Mouse (Mus musculus): ENCODE measurements around the gene BC004004. TPM values are rescaled to one million over a fixed set of nuclear protein-coding genes. Genes with fewer than 3 reads are reported as not detected.

Gene BC004004
- polyA plus RNA-seq, 1 experiment: 36.5 TPM

DNA sequence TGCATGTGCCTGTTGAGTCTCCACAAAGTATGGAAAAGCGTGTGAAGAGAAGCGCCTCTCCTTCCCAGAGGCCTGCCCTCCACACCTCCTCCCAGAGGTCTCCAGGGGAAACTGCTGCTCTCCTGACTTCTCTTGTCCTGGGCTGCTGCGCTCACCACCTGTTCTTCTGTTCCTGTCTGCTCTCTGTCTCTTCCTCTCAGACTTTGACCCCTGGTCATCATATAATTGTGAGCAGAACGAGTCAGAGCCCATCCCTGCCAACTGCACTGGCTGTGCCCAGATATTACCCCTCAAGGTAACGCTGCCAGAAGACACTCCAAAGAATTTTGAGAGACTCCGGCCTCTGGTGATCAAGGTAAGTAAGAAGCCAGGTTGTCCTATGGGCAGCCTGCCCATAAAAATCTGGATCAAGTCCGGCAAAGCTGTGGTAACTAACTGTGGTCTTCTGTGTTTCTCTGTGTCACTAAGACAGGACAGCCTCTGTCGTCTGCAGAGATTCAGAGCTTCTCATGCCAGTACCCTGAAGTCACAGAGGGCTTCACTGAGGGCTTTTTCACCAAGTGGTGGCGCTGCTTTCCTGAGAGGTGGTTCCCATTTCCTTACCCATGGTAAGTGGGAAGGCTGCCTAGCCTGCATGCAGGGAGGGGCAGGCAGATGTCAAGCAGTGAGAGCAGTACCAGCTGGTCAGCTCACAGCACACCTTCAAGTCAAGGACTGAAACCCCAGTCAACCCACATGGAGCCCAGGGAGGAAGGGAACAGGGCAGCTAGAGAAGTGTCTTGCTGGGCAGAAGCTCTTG, 25.4 kb downstream of the BC004004 start:
- H3K27ac ChIP-seq (ENCODE audit: insufficient read depth, low read length): no peak overlapping the region
- peaks cover 37% of the 10 kb centered on the region for H3K36me3 ChIP-seq (ENCODE audit: control insufficient read depth, insufficient read depth, low read length)
- no peaks in the 10 kb centered on the region for H3K27me3 ChIP-seq (ENCODE audit: control insufficient read depth, insufficient read depth, low read length)
- no peak for DNase-seq (ENCODE audit: low read depth in 1 of 2, low spot score in 2 of 2)
- peaks cover 6% of the 10 kb centered on the region for H3K4me1 ChIP-seq (ENCODE audit: control insufficient read depth, insufficient read depth, insufficient read length)
- WGBS: 89% methylated on average over 9 of the region's 9 CpGs
- TF ChIP-seq POLR2A (IDR thresholded peaks at IDR 0.05; ENCODE audit: low read depth, low read length) (no peak), CTCF (IDR thresholded peaks at IDR 0.05; ENCODE audit: extremely low read depth, insufficient read depth, insufficient read length, insufficient replicate concordance) (no peak)
- no peak overlapping the region for H3K4me3 ChIP-seq (ENCODE audit: extremely low read depth, insufficient read depth, insufficient read length)

DNA sequence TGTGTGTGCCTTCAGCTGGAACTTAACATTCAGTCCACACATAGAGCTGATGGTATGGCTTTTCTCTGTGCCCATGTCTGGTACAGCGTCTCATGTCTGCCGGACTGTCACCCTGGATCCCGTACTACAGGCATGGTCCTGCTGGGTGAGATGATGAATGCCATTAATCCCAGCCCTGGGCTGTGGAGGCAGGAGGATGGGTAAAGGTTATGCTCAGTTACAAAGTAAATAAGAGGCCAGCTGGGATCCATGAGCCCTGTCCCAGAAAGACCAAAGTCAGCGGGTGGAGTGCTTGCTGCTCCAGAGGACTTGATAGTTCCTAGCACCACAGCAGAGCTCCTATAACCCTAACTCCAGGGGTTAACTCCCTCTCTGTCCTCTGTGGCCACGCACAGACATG, 27.2 kb downstream of the BC004004 start:
- TF ChIP-seq POLR2A (IDR thresholded peaks at IDR 0.05; ENCODE audit: low read depth, low read length) (no peak), CTCF (IDR thresholded peaks at IDR 0.05; ENCODE audit: extremely low read depth, insufficient read depth, insufficient read length, insufficient replicate concordance) (no peak)
- Histone ChIP-seq H3K27me3 (ENCODE audit: control insufficient read depth, insufficient read depth, low read length) (no peaks in the 10 kb centered on the region), H3K4me3 (ENCODE audit: extremely low read depth, insufficient read depth, insufficient read length) (no peak overlapping the region), H3K36me3 (ENCODE audit: control insufficient read depth, insufficient read depth, low read length) (peaks cover 39% of the 10 kb centered on the region), H3K27ac (ENCODE audit: insufficient read depth, low read length) (no peak overlapping the region), H3K4me1 (ENCODE audit: control insufficient read depth, insufficient read depth, insufficient read length) (peaks cover 6% of the 10 kb centered on the region)
- 94% methylated on average over 5 of the region's 5 CpGs for WGBS
- DNase-seq (ENCODE audit: low read depth in 1 of 2, low spot score in 2 of 2): no peak

DNA sequence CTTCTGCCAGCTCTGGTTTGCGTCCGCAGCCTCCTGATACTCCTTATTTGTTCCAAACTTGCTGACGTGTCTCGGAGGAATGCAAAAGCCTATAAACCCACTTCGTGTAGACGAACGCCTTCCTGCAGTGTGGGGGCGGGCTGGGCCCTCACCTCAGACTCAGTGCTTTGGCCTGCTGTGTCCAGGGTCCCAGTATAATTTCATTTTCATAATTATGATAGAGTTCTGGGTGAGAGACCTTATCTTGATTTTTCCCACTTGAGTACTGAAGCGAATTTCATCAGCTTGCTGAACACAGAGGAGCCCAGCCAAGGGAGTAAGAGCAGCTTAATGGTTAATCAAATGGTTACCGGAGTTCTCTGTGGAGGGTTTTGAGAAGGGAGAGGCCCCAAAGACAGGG, 28.7 kb downstream of the BC004004 start:
- TF ChIP-seq POLR2A (IDR thresholded peaks at IDR 0.05; ENCODE audit: low read depth, low read length): no peak
- no peak for TF ChIP-seq CTCF (IDR thresholded peaks at IDR 0.05; ENCODE audit: extremely low read depth, insufficient read depth, insufficient read length, insufficient replicate concordance)
- H3K27ac ChIP-seq (ENCODE audit: insufficient read depth, low read length): no peak overlapping the region
- 90% methylated on average over 10 of the region's 10 CpGs for WGBS
- no peaks in the 10 kb centered on the region; the same call in 1 of the 2 replicates for H3K4me1 ChIP-seq (ENCODE audit: control insufficient read depth, insufficient read depth, insufficient read length)
- no peaks in the 10 kb centered on the region for H3K27me3 ChIP-seq (ENCODE audit: control insufficient read depth, insufficient read depth, low read length)
- H3K4me3 ChIP-seq (ENCODE audit: extremely low read depth, insufficient read depth, insufficient read length): no peak overlapping the region
- peaks cover 41% of the 10 kb centered on the region for H3K36me3 ChIP-seq (ENCODE audit: control insufficient read depth, insufficient read depth, low read length)
- no peak for DNase-seq (ENCODE audit: low read depth in 1 of 2, low spot score in 2 of 2)

DNA sequence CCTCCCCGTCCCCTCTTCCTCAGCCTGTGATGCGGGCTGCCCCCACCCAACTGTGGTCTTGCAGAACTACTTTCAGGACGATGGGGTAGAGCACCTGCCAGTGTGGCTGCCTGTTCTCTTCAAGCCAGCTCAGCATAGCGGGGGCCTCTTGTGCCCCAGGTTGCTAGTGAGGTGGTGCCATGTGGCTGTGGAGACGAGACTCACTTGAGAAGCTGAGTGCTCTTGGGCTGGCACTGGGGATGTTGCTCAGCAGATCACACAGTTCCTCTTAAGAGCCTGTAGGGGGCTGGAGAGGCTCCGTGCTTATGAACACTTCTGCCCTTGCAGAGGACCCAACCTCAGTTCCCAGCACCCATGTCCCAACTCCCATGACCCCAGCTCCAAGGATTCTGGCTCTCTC, 29.2 kb downstream of the BC004004 start:
- TF ChIP-seq POLR2A (IDR thresholded peaks at IDR 0.05; ENCODE audit: low read depth, low read length): no peak
- no peak for TF ChIP-seq CTCF (IDR thresholded peaks at IDR 0.05; ENCODE audit: extremely low read depth, insufficient read depth, insufficient read length, insufficient replicate concordance)
- peaks cover under 1% of the 10 kb centered on the region; the same call in 1 of the 2 replicates for H3K4me1 ChIP-seq (ENCODE audit: control insufficient read depth, insufficient read depth, insufficient read length)
- 66% methylated on average over 6 of the region's 6 CpGs for WGBS
- H3K4me3 ChIP-seq (ENCODE audit: extremely low read depth, insufficient read depth, insufficient read length): no peak overlapping the region
- no peak for DNase-seq (ENCODE audit: low read depth in 1 of 2, low spot score in 2 of 2)
- peaks cover 41% of the 10 kb centered on the region for H3K36me3 ChIP-seq (ENCODE audit: control insufficient read depth, insufficient read depth, low read length)
- H3K27me3 ChIP-seq (ENCODE audit: control insufficient read depth, insufficient read depth, low read length): no peaks in the 10 kb centered on the region
- no peak overlapping the region for H3K27ac ChIP-seq (ENCODE audit: insufficient read depth, low read length)

- H3K36me3 ChIP-seq (ENCODE audit: control insufficient read depth, insufficient read depth, low read length): peaks cover 37% of the 10 kb centered on the region
- DNase-seq (ENCODE audit: low read depth in 1 of 2, low spot score in 2 of 2): no peak
- no peak for TF ChIP-seq POLR2A (IDR thresholded peaks at IDR 0.05; ENCODE audit: low read depth, low read length)
- TF ChIP-seq CTCF (IDR thresholded peaks at IDR 0.05; ENCODE audit: extremely low read depth, insufficient read depth, insufficient read length, insufficient replicate concordance): no peak
- H3K27me3 ChIP-seq (ENCODE audit: control insufficient read depth, insufficient read depth, low read length): no peaks in the 10 kb centered on the region
- WGBS: 90% methylated on average over 4 of the region's 4 CpGs
- peaks cover 15% of the 10 kb centered on the region; the same call in 1 of the 2 replicates for H3K4me1 ChIP-seq (ENCODE audit: control insufficient read depth, insufficient read depth, insufficient read length)
- no peak overlapping the region for H3K4me3 ChIP-seq (ENCODE audit: extremely low read depth, insufficient read depth, insufficient read length)
- no peak overlapping the region for H3K27ac ChIP-seq (ENCODE audit: insufficient read depth, low read length)
Observed at GRCm38 (mm10) chr17:29299282-29299681, 30.7 kb downstream of the BC004004 start.

GRCm38 (mm10) chr17:29300926-29301325, 32.3 kb downstream of the BC004004 start:
- TF ChIP-seq POLR2A (IDR thresholded peaks at IDR 0.05; ENCODE audit: low read depth, low read length): no peak
- Histone ChIP-seq H3K4me1 (ENCODE audit: control insufficient read depth, insufficient read depth, insufficient read length) (peaks cover 31% of the 10 kb centered on the region; the same call in 1 of the 2 replicates), H3K4me3 (ENCODE audit: extremely low read depth, insufficient read depth, insufficient read length) (no peak overlapping the region), H3K36me3 (ENCODE audit: control insufficient read depth, insufficient read depth, low read length) (peaks cover 31% of the 10 kb centered on the region), H3K27ac (ENCODE audit: insufficient read depth, low read length) (no peak overlapping the region), H3K27me3 (ENCODE audit: control insufficient read depth, insufficient read depth, low read length) (no peaks in the 10 kb centered on the region)
- DNase-seq (ENCODE audit: low read depth in 1 of 2, low spot score in 2 of 2): no peak
- WGBS: 92% methylated on average over 7 of the region's 7 CpGs

DNA sequence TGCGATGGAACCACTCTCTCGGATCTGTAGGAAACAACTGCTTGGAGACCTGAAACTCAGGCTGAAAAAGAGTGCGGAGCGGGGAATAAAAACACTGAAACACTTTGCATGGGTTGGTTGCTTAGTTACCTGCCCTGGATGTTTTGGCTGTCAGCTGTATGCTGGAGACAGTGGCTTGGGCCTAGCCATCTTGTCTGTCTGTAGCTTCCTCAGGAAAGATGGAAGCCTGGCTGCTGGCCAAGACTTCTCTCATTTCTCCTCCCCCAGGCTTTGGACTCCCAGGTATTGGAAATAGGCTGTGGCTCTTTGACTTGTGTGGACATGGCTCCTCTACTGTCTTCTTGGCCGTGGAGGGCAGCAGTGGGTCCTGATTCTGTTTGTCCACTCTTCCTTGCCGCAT, 32.8 kb downstream of the BC004004 start:
- no peak for DNase-seq (ENCODE audit: low read depth in 1 of 2, low spot score in 2 of 2)
- H3K36me3 ChIP-seq (ENCODE audit: control insufficient read depth, insufficient read depth, low read length): peaks cover 30% of the 10 kb centered on the region
- TF ChIP-seq CTCF (IDR thresholded peaks at IDR 0.05; ENCODE audit: extremely low read depth, insufficient read depth, insufficient read length, insufficient replicate concordance) (no peak), POLR2A (IDR thresholded peaks at IDR 0.05; ENCODE audit: low read depth, low read length) (no peak)

More for the DNA sequence above, 32.8 kb downstream of the BC004004 start:
- Histone ChIP-seq H3K4me3 (ENCODE audit: extremely low read depth, insufficient read depth, insufficient read length) (no peak overlapping the region), H3K27me3 (ENCODE audit: control insufficient read depth, insufficient read depth, low read length) (no peaks in the 10 kb centered on the region), H3K4me1 (ENCODE audit: control insufficient read depth, insufficient read depth, insufficient read length) (peaks cover 35% of the 10 kb centered on the region; the same call in 1 of the 2 replicates), H3K27ac (ENCODE audit: insufficient read depth, low read length) (no peak overlapping the region)
- 95% methylated on average over 6 of the region's 6 CpGs for WGBS
